ENCODE assay signal across 23 mouse cellular contexts in the genomic region with DNA sequence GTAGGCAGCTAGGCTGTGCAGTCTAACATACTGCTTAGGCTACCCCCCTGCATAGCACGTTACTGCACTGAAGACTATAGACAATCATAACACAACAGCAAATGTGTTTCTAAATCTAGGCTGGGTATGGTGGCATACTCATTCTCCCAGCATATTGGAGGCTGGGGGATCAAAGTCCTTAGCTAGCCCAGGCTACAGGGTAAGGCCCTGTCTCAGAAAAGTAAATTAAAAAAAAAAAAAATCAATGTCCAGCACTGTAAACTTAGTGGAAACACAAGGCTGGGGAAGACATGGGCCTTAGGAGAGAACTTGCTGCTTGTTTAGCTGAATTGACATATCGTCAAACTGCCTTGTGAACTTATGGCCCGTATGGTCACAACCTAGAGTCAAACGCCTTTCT. TPM values are rescaled to one million over a fixed set of nuclear protein-coding genes. Genes with fewer than 3 reads are reported as not detected.
"Had no signal": no experiment of that assay in that cellular context is flagged by ENCODE, and none has a peak within 500 bp of the region (broad histone marks: within the 10 kb centered on the region; RNA-seq: fewer than 3 reads in every experiment).

No protein-coding gene starts in this region.

- H3K4me2 ChIP-seq: limb, embryonic 13.5 days; lung, embryonic 15.5 days; midbrain, embryonic 13.5 days; neural tube, embryonic 13.5 days had no signal

- H3K27me3 ChIP-seq: limb, embryonic 13.5 days; lung, embryonic 15.5 days; megakaryocyte, embryonic 14.5 days; midbrain, embryonic 13.5 days; neural tube, embryonic 13.5 days had no signal

- H3K27ac ChIP-seq: limb, embryonic 10.5 days; limb, embryonic 13.5 days; lung, embryonic 15.5 days; midbrain, embryonic 10.5 days; midbrain, embryonic 13.5 days; neural tube, embryonic 13.5 days; stomach, postnatal 0 days had no signal

- H3K4me1 ChIP-seq: lung, embryonic 15.5 days; midbrain, embryonic 13.5 days; neural tube, embryonic 13.5 days had no signal

- DNase-seq: kidney, adult 18-20 months; kidney, adult 9 months; kidney, postnatal 14 days; kidney, postnatal 4 days; lung, adult 18-20 months; lung, postnatal 10 days; lung, postnatal 36 days; thymus, adult 2 months; thymus, postnatal 14 days; thymus, postnatal 4 days had no signal

- H3K9me3 ChIP-seq: limb, embryonic 10.5 days; lung, embryonic 15.5 days; midbrain, embryonic 10.5 days; midbrain, embryonic 13.5 days; neural tube, embryonic 13.5 days had no signal

- H3K9ac ChIP-seq: limb, embryonic 13.5 days; lung, embryonic 15.5 days; midbrain, embryonic 13.5 days; neural tube, embryonic 13.5 days had no signal

- H3K4me3 ChIP-seq: limb, embryonic 10.5 days; limb, embryonic 13.5 days; lung, embryonic 15.5 days; midbrain, embryonic 10.5 days; midbrain, embryonic 13.5 days; myocyte; neural tube, embryonic 13.5 days had no signal

- ATAC-seq: intestine, embryonic 16.5 days; midbrain, embryonic 13.5 days; midbrain, embryonic 16.5 days had no signal

RNA-seq across cellular contexts. Expression of a gene that starts 14.6 kb away (rescaled TPM):
- total RNA-seq: monocyte, adult 5-6 weeks; neutrophil, adult 5-6 weeks had no signal
